Mouse (Mus musculus) embryonic fibroblast, embryonic 13.5 days (primary cell): Measurements from ENCODE around the gene Espnl.

Source experiments
- CTCF ChIP-seq: IDR thresholded peaks from 2 replicates; pipeline ENCODE4 v1.5.1; 2011; ENCODE audit warnings: mild to moderate bottlenecking, control low read depth, low read length, moderate library complexity, borderline replicate concordance; ENCODE audit not compliant: insufficient read depth
- POLR2A ChIP-seq: IDR thresholded peaks from 2 replicates; pipeline ENCODE4 v1.6.1; 2011; ENCODE audit warnings: low read depth, mild to moderate bottlenecking, control low read depth, low read length, moderate library complexity

DNA sequence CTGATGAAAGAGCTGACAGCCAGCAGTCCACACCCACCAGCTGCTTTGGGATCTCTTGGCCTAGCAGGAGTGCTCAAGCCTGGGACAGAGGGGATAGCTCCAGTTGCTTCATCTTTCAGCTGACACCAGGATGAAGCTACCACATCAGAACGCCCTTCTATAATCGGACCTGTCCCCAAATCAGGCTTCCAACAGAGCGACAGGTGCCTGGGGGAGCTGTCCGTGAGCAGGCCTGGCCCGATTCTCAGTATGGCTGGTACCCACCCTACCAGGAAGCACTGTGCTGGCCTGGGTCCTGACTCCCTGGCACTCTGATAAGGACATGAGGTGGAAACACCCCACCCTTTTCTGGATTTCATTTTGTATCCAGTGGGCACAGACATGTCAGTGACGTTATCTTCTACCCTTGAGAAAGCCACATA lies 51.5 kb downstream of the Espnl start:
- no peak for TF ChIP-seq POLR2A
- no peak for TF ChIP-seq CTCF
